Mouse (Mus musculus) c-Kit-positive CD71-positive TER-119-positive erythroid progenitor cells, embryonic 14.5 days (primary cell): ENCODE measurements around the gene Dgkg.
A peak's percentile ranks its signal among the peaks of the same experiment; 100 is the strongest.

Experiments
- DNase-seq: peaks from one replicate; pipeline ENCODE4 v3.0.0-alpha.2; 2013; ENCODE audit warnings: low spot score

Gene Dgkg

GRCm38 (mm10) chr16:22545799-22546198, 111.2 kb downstream of the Dgkg start:
- no peak for DNase-seq

GRCm38 (mm10) chr16:22545016-22545561, 111.9 kb downstream of the Dgkg start:
- DNase-seq, result no peak

GRCm38 (mm10) chr16:22542691-22543141, 114.3 kb downstream of the Dgkg start:
- no peak for DNase-seq

- no peak for DNase-seq
Observed at GRCm38 (mm10) chr16:22539275-22539674, 117.7 kb downstream of the Dgkg start.

- no peak for DNase-seq
Observed at GRCm38 (mm10) chr16:22536581-22537160, 120.3 kb downstream of the Dgkg start.

GRCm38 (mm10) chr16:22533087-22533486, 123.9 kb downstream of the Dgkg start:
- no peak for DNase-seq

GRCm38 (mm10) chr16:22531834-22532233, 125.2 kb downstream of the Dgkg start:
- no peak for DNase-seq

- DNase-seq, result no peak
Observed at GRCm38 (mm10) chr16:22531041-22531440, 126.0 kb downstream of the Dgkg start.

GRCm38 (mm10) chr16:22527499-22527939, 129.5 kb downstream of the Dgkg start:
- no peak for DNase-seq

GRCm38 (mm10) chr16:22526386-22526785, 130.6 kb downstream of the Dgkg start:
- DNase-seq, result no peak

GRCm38 (mm10) chr16:22517431-22518384, 139.3 kb downstream of the Dgkg start:
- no peak for DNase-seq

- no peak for DNase-seq
Observed at GRCm38 (mm10) chr16:22515476-22515875, 141.5 kb downstream of the Dgkg start.

- DNase-seq, result no peak
Observed at GRCm38 (mm10) chr16:22510861-22511637, 146.0 kb downstream of the Dgkg start.

- no peak for DNase-seq
Observed at GRCm38 (mm10) chr16:22508936-22509563, 148.0 kb downstream of the Dgkg start.

- no peak for DNase-seq
Observed at GRCm38 (mm10) chr16:22505656-22506055, 151.4 kb downstream of the Dgkg start.

- no peak for DNase-seq
Observed at GRCm38 (mm10) chr16:22504851-22505250, 152.2 kb downstream of the Dgkg start.

GRCm38 (mm10) chr16:22504049-22504448, 153.0 kb downstream of the Dgkg start:
- no peak for DNase-seq

- peak; percentile 31 for DNase-seq
Observed at GRCm38 (mm10) chr16:22503467-22503866, 153.6 kb downstream of the Dgkg start.

GRCm38 (mm10) chr16:22501855-22502254, 155.2 kb downstream of the Dgkg start:
- no peak for DNase-seq

GRCm38 (mm10) chr16:22500561-22500960, 156.5 kb downstream of the Dgkg start:
- no peak for DNase-seq

- no peak for DNase-seq
Observed at GRCm38 (mm10) chr16:22499951-22500350, 157.1 kb downstream of the Dgkg start.

- no peak for DNase-seq
Observed at GRCm38 (mm10) chr16:22499447-22499846, 157.6 kb downstream of the Dgkg start.
